In the genomic region with DNA sequence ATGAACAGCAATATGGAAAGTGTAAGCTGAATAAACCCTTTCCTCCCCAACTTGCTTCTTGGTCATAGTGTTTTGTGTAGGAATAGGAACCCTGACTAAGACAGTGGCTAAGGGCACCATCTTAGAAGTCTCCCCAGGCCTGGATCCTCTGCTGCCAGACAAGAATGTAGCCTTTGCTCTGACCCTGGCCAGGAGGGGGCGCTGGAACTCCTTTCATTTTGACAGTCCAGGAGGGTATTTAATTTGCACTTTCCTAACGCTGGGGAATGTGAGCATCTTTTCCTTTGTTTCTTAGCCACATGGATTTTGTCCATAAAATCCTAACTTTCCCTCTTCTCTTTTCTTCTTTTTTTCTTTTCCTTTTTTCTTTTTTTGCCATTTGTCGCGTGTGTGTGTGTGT, we compare ENCODE assay signal across 9 mouse cellular contexts. TPM values are rescaled to one million over a fixed set of nuclear protein-coding genes. Genes with fewer than 3 reads are reported as not detected.
DNase-seq lines count a peak whose midpoint lies in the region; ATAC-seq and TF ChIP-seq lines count a peak whose summit lies in the region.
"Had no signal": no experiment of that assay in that cellular context is flagged by ENCODE, and none has a peak within 500 bp of the region (broad histone marks: within the 10 kb centered on the region; RNA-seq: fewer than 3 reads in every experiment).

No protein-coding gene starts in this region.

- intact Hi-C loops in gastrocnemius, adult 2 months (cut with DNase I) = loop anchor here (1.0 to 2.0 kb wide), 2 partner anchors 105 to 253 kb away; a partner anchor contains a TSS

- 52% methylated on average over 4 of the region's 4 CpGs for WGBS in forebrain, embryonic 10.5 days
- 39% methylated on average over 4 of the region's 4 CpGs for WGBS in forebrain, embryonic 13.5 days

- no peaks in the 10 kb centered on the region for H3K36me3 ChIP-seq in forebrain, embryonic 10.5 days (replicated peaks)
- H3K36me3 ChIP-seq in forebrain, embryonic 13.5 days (ENCODE audit: poor library complexity, severe bottlenecking) = no peaks in the 10 kb centered on the region
- H3K36me3 ChIP-seq in E14TG2a.4 (ENCODE audit: insufficient read depth, low read length) = no peaks in the 10 kb centered on the region
- H3K36me3 ChIP-seq: G1E had no signal

- peaks cover 39% of the 10 kb centered on the region for H3K4me1 ChIP-seq in forebrain, embryonic 10.5 days
- peaks cover 24% of the 10 kb centered on the region for H3K4me1 ChIP-seq in forebrain, embryonic 13.5 days
- H3K4me1 ChIP-seq in E14TG2a.4 (replicated peaks; ENCODE audit: low read depth, low read length) = peaks cover 55% of the 10 kb centered on the region

- H3K4me3 ChIP-seq in forebrain, embryonic 10.5 days = no peak overlapping the region
- no peak overlapping the region for H3K4me3 ChIP-seq in forebrain, embryonic 13.5 days
- H3K4me3 ChIP-seq in E14TG2a.4 (replicated peaks; ENCODE audit: low read length) = no peak overlapping the region
- H3K4me3 ChIP-seq in gastrocnemius, adult 2 months = no peak overlapping the region

- no peak for ATAC-seq in forebrain, embryonic 13.5 days

- TF ChIP-seq CTCF in E14TG2a.4 (conservative IDR thresholded peaks at IDR 0.05; ENCODE audit: low read length) = peak; percentile 69
- TF ChIP-seq CTCF in gastrocnemius, adult 2 months (IDR thresholded peaks at IDR 0.05) = peak; percentile 81

- H3K4me2 ChIP-seq in forebrain, embryonic 13.5 days = no peak overlapping the region

- H3K27ac ChIP-seq in forebrain, embryonic 10.5 days = no peak overlapping the region
- H3K27ac ChIP-seq in forebrain, embryonic 13.5 days = no peak overlapping the region
- H3K27ac ChIP-seq in gastrocnemius, adult 2 months = no peak overlapping the region

- peaks cover 31% of the 10 kb centered on the region for H3K27me3 ChIP-seq in forebrain, embryonic 10.5 days (ENCODE audit: poor library complexity, severe bottlenecking)
- H3K27me3 ChIP-seq in forebrain, embryonic 13.5 days = no peaks in the 10 kb centered on the region
- H3K27me3 ChIP-seq in E14TG2a.4 (ENCODE audit: insufficient read depth, low read length) = no peaks in the 10 kb centered on the region

- DNase-seq in forebrain, embryonic 10.5 days (ENCODE audit: extremely low spot score, low spot score) = peak; percentile 61
- peak; percentile 19 for DNase-seq in c-Kit-positive CD71-positive TER-119-negative erythroid progenitor cells, embryonic 14.5 days (ENCODE audit: low read depth)
- peak; percentile 82 for DNase-seq in gastrocnemius, adult 2 months
- DNase-seq in layer of hippocampus, adult 11-12 months (ENCODE audit: low spot score) = peak; percentile 76
- DNase-seq in lung, postnatal 36 days = peak; percentile 81
- DNase-seq in spleen, postnatal 4 days (ENCODE audit: low spot score in 2 of 2) = peak; percentile 39 to 84

- H3K9ac ChIP-seq in forebrain, embryonic 13.5 days = no peak overlapping the region

- no peaks in the 10 kb centered on the region for H3K9me3 ChIP-seq in forebrain, embryonic 10.5 days
- H3K9me3 ChIP-seq in forebrain, embryonic 13.5 days (replicated peaks) = no peaks in the 10 kb centered on the region
- H3K9me3 ChIP-seq in E14TG2a.4 (ENCODE audit: low read length) = peaks cover 19% of the 10 kb centered on the region

RNA-seq across cellular contexts. Expression of a gene that starts 18.7 kb away (rescaled TPM):
- polyA plus RNA-seq in forebrain, embryonic 10.5 days (2016; fragmentation: Nextera tagmentation; extraction: Ambion mirVana) = 3.9 and 4.5 TPM in 2 replicates
- polyA plus RNA-seq in forebrain, embryonic 13.5 days (2015; fragmentation: Nextera tagmentation; extraction: Ambion mirVana) = 4.7 and 6.9 TPM in 2 replicates
- under 1 TPM; 0.08 to 0.36 TPM for total RNA-seq in gastrocnemius, adult 2 months (2021)
- polyA plus RNA-seq: G1E had no signal

Comparison
In these comparisons a context has a peak if more than half of its experiments do, and no peak if none do; other contexts are left out.
1. DNase-seq: peak in every context shown above with its lines; median percentile 82 in gastrocnemius, adult 2 months; 81 in lung, postnatal 36 days; 76 in layer of hippocampus, adult 11-12 months; 62 in spleen, postnatal 4 days; 61 in forebrain, embryonic 10.5 days; 19 in c-Kit-positive CD71-positive TER-119-negative erythroid progenitor cells, embryonic 14.5 days.